Mouse (Mus musculus): ENCODE results near the gene Chd2. TPM values are rescaled to one million over a fixed set of nuclear protein-coding genes. Genes with fewer than 3 reads are reported as not detected.
A peak's percentile ranks its signal among the peaks of the same experiment; 100 is the strongest.

The Chd2 gene
- polyA plus RNA-seq, 1 experiment from 2014 or later, result 41.6 TPM

- TF ChIP-seq CTCF (IDR thresholded peaks at IDR 0.05; ENCODE audit: low read depth), result peak; percentile 92
- no peaks in the 10 kb centered on the region for H3K4me1 ChIP-seq (replicated peaks; ENCODE audit: insufficient read depth, low read length)
- WGBS, result 26% methylated on average over 12 of the region's 12 CpGs
- no peak overlapping the region for H3K9ac ChIP-seq (ENCODE audit: low read depth, low read length)
- no peak overlapping the region for H3K27ac ChIP-seq
- peak; percentile 87 for DNase-seq (ENCODE audit: low spot score)
- H3K4me2 ChIP-seq (ENCODE audit: low read length), result no peak overlapping the region
- no peak; the same call in 1 of the 2 replicates for ATAC-seq (replicated peaks; ENCODE audit: low FRiP score, low read depth)
- H3K9me3 ChIP-seq (replicated peaks; ENCODE audit: low read length), result no peaks in the 10 kb centered on the region
- H3K27me3 ChIP-seq (ENCODE audit: insufficient read depth, low read length), result no peaks in the 10 kb centered on the region
- H3K4me3 ChIP-seq (replicated peaks; ENCODE audit: low read depth, low read length), result no peak overlapping the region
- peaks cover 4% of the 10 kb centered on the region; the same call in 1 of the 2 replicates for H3K36me3 ChIP-seq (ENCODE audit: insufficient read depth, low read length)
Measured at GRCm38 (mm10) chr7:73422223-73423113, 119.2 kb downstream of the Chd2 start.

- Histone ChIP-seq H3K4me1 (replicated peaks; ENCODE audit: insufficient read depth, low read length) (no peaks in the 10 kb centered on the region), H3K27ac (no peak overlapping the region), H3K4me3 (replicated peaks; ENCODE audit: low read depth, low read length) (no peak overlapping the region), H3K9me3 (replicated peaks; ENCODE audit: low read length) (no peaks in the 10 kb centered on the region), H3K4me2 (ENCODE audit: low read length) (no peak overlapping the region), H3K27me3 (ENCODE audit: insufficient read depth, low read length) (no peaks in the 10 kb centered on the region), H3K9ac (ENCODE audit: low read depth, low read length) (no peak overlapping the region), H3K36me3 (ENCODE audit: insufficient read depth, low read length) (0 out of 2 replicates have a peak, but pooled peaks cover 2% of the 10 kb centered on the region)
- TF ChIP-seq CTCF (IDR thresholded peaks at IDR 0.05; ENCODE audit: low read depth), result no peak
- no peak for DNase-seq (ENCODE audit: low spot score)
- WGBS, result 55% methylated on average over 9 of the region's 9 CpGs
- ATAC-seq (replicated peaks; ENCODE audit: low FRiP score, low read depth), result no peak
Measured at GRCm38 (mm10) chr7:73421278-73422015, 120.2 kb downstream of the Chd2 start.

DNA sequence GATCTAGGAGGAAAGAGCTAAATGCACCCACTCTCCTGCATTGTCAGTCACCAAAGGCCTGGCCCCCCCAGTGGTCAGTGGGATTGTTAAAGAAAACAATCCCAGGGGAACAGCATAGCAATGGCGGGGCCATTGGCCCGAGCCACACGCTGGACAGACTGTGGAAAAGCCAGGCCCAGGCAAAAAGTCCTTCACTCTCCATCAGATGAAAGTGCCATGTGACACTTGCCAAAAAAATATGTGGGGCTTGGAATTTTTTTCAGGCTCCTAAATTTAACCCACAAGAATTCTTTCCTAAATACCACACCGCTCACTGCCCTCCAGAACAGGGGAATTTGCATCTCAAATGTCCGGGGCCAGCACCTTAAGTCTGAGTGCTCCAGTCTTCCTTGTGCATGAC lies 120.8 kb downstream of the Chd2 start:
- Histone ChIP-seq H3K9ac (ENCODE audit: low read depth, low read length) (no peak overlapping the region), H3K36me3 (ENCODE audit: insufficient read depth, low read length) (peaks cover under 1% of the 10 kb centered on the region; the same call in 1 of the 2 replicates), H3K27me3 (ENCODE audit: insufficient read depth, low read length) (no peaks in the 10 kb centered on the region), H3K4me2 (ENCODE audit: low read length) (no peak overlapping the region), H3K4me1 (replicated peaks; ENCODE audit: insufficient read depth, low read length) (no peaks in the 10 kb centered on the region), H3K27ac (no peak overlapping the region), H3K9me3 (replicated peaks; ENCODE audit: low read length) (no peaks in the 10 kb centered on the region), H3K4me3 (replicated peaks; ENCODE audit: low read depth, low read length) (no peak overlapping the region)
- TF ChIP-seq CTCF (IDR thresholded peaks at IDR 0.05; ENCODE audit: low read depth), result no peak
- 58% methylated on average over 5 of the region's 5 CpGs for WGBS
- DNase-seq (ENCODE audit: low spot score), result no peak
- no peak for ATAC-seq (replicated peaks; ENCODE audit: low FRiP score, low read depth)

DNA sequence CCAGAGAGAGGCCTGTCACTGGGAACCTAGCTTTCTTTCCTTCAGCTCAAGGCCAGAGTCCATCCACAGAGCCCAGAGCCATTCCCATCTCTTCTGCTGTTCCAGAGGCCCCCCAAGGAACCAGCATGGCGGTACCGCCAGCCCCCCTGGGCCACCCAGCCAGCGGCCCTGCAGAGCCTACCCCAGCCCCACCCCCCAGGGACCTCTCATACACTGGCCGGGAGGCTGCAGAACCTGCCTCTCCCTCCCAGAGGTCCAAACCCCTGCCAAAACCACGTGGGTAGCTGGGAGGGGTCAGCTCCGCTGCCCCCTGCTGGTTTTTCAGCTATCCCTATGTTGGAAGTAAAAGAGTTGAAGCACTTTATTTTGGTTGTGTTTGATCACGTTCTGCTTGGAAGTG lies 122.3 kb downstream of the Chd2 start:
- peaks cover 4% of the 10 kb centered on the region; the same call in 1 of the 2 replicates for H3K36me3 ChIP-seq (ENCODE audit: insufficient read depth, low read length)
- WGBS, result 52% methylated on average over 7 of the region's 7 CpGs
- H3K9me3 ChIP-seq (replicated peaks; ENCODE audit: low read length), result no peaks in the 10 kb centered on the region
- TF ChIP-seq CTCF (IDR thresholded peaks at IDR 0.05; ENCODE audit: low read depth), result peak; percentile 57; the same call in 1 of the 2 replicates
- H3K4me2 ChIP-seq (ENCODE audit: low read length), result no peak overlapping the region
- H3K27me3 ChIP-seq (ENCODE audit: insufficient read depth, low read length), result no peaks in the 10 kb centered on the region
- no peaks in the 10 kb centered on the region for H3K4me1 ChIP-seq (replicated peaks; ENCODE audit: insufficient read depth, low read length)
- no peak overlapping the region for H3K27ac ChIP-seq
- ATAC-seq (replicated peaks; ENCODE audit: low FRiP score, low read depth) (no peak), DNase-seq (ENCODE audit: low spot score) (peak; percentile 54)
- H3K9ac ChIP-seq (ENCODE audit: low read depth, low read length), result no peak overlapping the region
- no peak overlapping the region for H3K4me3 ChIP-seq (replicated peaks; ENCODE audit: low read depth, low read length)

- Histone ChIP-seq H3K27ac (no peak overlapping the region), H3K9ac (ENCODE audit: low read depth, low read length) (no peak overlapping the region), H3K4me1 (replicated peaks; ENCODE audit: insufficient read depth, low read length) (no peaks in the 10 kb centered on the region), H3K36me3 (ENCODE audit: insufficient read depth, low read length) (peaks cover 10% of the 10 kb centered on the region), H3K9me3 (replicated peaks; ENCODE audit: low read length) (no peaks in the 10 kb centered on the region), H3K27me3 (ENCODE audit: insufficient read depth, low read length) (no peaks in the 10 kb centered on the region), H3K4me3 (replicated peaks; ENCODE audit: low read depth, low read length) (no peak overlapping the region), H3K4me2 (ENCODE audit: low read length) (no peak overlapping the region)
- no peak for ATAC-seq (replicated peaks; ENCODE audit: low FRiP score, low read depth)
- no peak for DNase-seq (ENCODE audit: low spot score)
- WGBS, result 82% methylated on average over 14 of the region's 14 CpGs
- TF ChIP-seq CTCF (IDR thresholded peaks at IDR 0.05; ENCODE audit: low read depth), result no peak
Measured at GRCm38 (mm10) chr7:73414192-73414591, 127.4 kb downstream of the Chd2 start.

DNA sequence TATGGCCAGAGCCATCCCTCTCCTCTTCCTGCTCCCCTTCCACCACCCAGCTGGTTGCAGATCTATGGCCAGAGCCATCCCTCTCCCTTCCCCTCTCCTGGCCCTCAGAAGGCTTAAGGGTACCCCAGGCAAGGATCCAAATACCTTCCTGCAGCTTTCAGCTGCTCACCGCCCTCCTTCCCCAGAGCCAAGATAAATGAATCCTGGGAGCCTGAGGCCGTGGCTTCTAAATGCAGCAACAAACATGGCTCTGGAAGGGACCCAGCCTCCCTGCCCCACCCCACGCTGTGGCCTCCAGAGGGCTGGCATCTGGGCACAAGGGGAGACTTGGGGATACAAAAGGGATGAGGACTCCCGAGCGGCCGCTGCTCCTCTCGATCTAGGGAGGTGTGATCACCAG lies 129.2 kb downstream of the Chd2 start:
- DNase-seq (ENCODE audit: low spot score) (no peak), ATAC-seq (replicated peaks; ENCODE audit: low FRiP score, low read depth) (no peak)
- peaks cover 12% of the 10 kb centered on the region for H3K36me3 ChIP-seq (ENCODE audit: insufficient read depth, low read length)
- H3K4me3 ChIP-seq (replicated peaks; ENCODE audit: low read depth, low read length), result no peak overlapping the region
- no peak overlapping the region for H3K4me2 ChIP-seq (ENCODE audit: low read length)
- H3K27me3 ChIP-seq (ENCODE audit: insufficient read depth, low read length), result no peaks in the 10 kb centered on the region
- H3K9me3 ChIP-seq (replicated peaks; ENCODE audit: low read length), result no peaks in the 10 kb centered on the region
- H3K4me1 ChIP-seq (replicated peaks; ENCODE audit: insufficient read depth, low read length), result no peaks in the 10 kb centered on the region
- no peak for TF ChIP-seq CTCF (IDR thresholded peaks at IDR 0.05; ENCODE audit: low read depth)
- H3K9ac ChIP-seq (ENCODE audit: low read depth, low read length), result no peak overlapping the region
- 68% methylated on average over 7 of the region's 7 CpGs for WGBS
- H3K27ac ChIP-seq, result no peak overlapping the region

All from kidney, postnatal 0 days (tissue).